Mouse (Mus musculus): Measurements from ENCODE around the gene Gm9837. TPM values are rescaled to one million over a fixed set of nuclear protein-coding genes. Genes with fewer than 3 reads are reported as not detected.
"Not testable (repeated sequence)": the region's sequence is repeated elsewhere in the genome, so short reads cannot be mapped to it uniquely, and the experiment has no call there.

Gene Gm9837
- total and polyA plus RNA-seq, 2 experiments from 2014 or later = not detected

- TF ChIP-seq CTCF (IDR thresholded peaks at IDR 0.05) = no peak
- H3K9me3 ChIP-seq (ENCODE audit: low read length) = no peaks in the 10 kb centered on the region
- H3K36me3 ChIP-seq (ENCODE audit: insufficient read depth, low read length) = peaks cover 9% of the 10 kb centered on the region
- no peak for DNase-seq (ENCODE audit: low spot score)
- WGBS = 97% methylated on average over 3 of the region's 3 CpGs
- no peak overlapping the region for H3K4me3 ChIP-seq (ENCODE audit: low read depth, low read length)
- no peak overlapping the region for H3K9ac ChIP-seq (replicated peaks; ENCODE audit: low read length, poor library complexity, severe bottlenecking)
- no peak for ATAC-seq (ENCODE audit: low FRiP score)
- peaks cover 9% of the 10 kb centered on the region; the same call in 1 of the 2 replicates for H3K4me1 ChIP-seq (ENCODE audit: insufficient read depth, low read length)
- no peak overlapping the region for H3K4me2 ChIP-seq (ENCODE audit: low read depth, low read length, poor library complexity, severe bottlenecking)
- H3K27ac ChIP-seq (ENCODE audit: low read depth, low read length) = no peak overlapping the region
- no peaks in the 10 kb centered on the region for H3K27me3 ChIP-seq (ENCODE audit: insufficient read depth, low read length)
Observed at GRCm38 (mm10) chr11:53427993-53428715, 42.1 kb downstream of the Gm9837 start.

- H3K27me3 ChIP-seq (ENCODE audit: insufficient read depth, low read length); H3K36me3 ChIP-seq (ENCODE audit: insufficient read depth, low read length); H3K4me1 ChIP-seq (ENCODE audit: insufficient read depth, low read length); H3K4me2 ChIP-seq (ENCODE audit: low read depth, low read length, poor library complexity, severe bottlenecking); H3K9me3 ChIP-seq (ENCODE audit: low read length); H3K4me3 ChIP-seq (ENCODE audit: low read depth, low read length); DNase-seq (ENCODE audit: low spot score); H3K9ac ChIP-seq (replicated peaks; ENCODE audit: low read length, poor library complexity, severe bottlenecking); H3K27ac ChIP-seq (ENCODE audit: low read depth, low read length); ATAC-seq (ENCODE audit: low FRiP score): not testable (repeated sequence)
- 90% methylated on average over 3 of the region's 3 CpGs for WGBS
Observed at GRCm38 (mm10) chr11:53426914-53427313, 43.4 kb downstream of the Gm9837 start.

- no peak overlapping the region for H3K27ac ChIP-seq (ENCODE audit: low read depth, low read length)
- TF ChIP-seq CTCF (IDR thresholded peaks at IDR 0.05) = no peak
Observed at GRCm38 (mm10) chr11:53425711-53426255, 44.5 kb downstream of the Gm9837 start.

GRCm38 (mm10) chr11:53425251-53425650, 45.0 kb downstream of the Gm9837 start:
- DNase-seq (ENCODE audit: low spot score) = no peak
- H3K36me3 ChIP-seq (ENCODE audit: insufficient read depth, low read length) = peaks cover 13% of the 10 kb centered on the region
- 81% methylated on average over 3 of the region's 3 CpGs for WGBS

More at GRCm38 (mm10) chr11:53425711-53426255, 44.5 kb downstream of the Gm9837 start:
- ATAC-seq (ENCODE audit: low FRiP score) = no peak
- DNase-seq (ENCODE audit: low spot score) = no peak
- no peaks in the 10 kb centered on the region for H3K27me3 ChIP-seq (ENCODE audit: insufficient read depth, low read length)
- no peaks in the 10 kb centered on the region for H3K9me3 ChIP-seq (ENCODE audit: low read length)
- H3K36me3 ChIP-seq (ENCODE audit: insufficient read depth, low read length) = peaks cover 13% of the 10 kb centered on the region
- no peak overlapping the region for H3K4me3 ChIP-seq (ENCODE audit: low read depth, low read length)
- no peak overlapping the region for H3K4me2 ChIP-seq (ENCODE audit: low read depth, low read length, poor library complexity, severe bottlenecking)
- peaks cover 5% of the 10 kb centered on the region; the same call in 1 of the 2 replicates for H3K4me1 ChIP-seq (ENCODE audit: insufficient read depth, low read length)
- WGBS = 85% methylated on average over 6 of the region's 6 CpGs
- H3K9ac ChIP-seq (replicated peaks; ENCODE audit: low read length, poor library complexity, severe bottlenecking) = no peak overlapping the region

DNA sequence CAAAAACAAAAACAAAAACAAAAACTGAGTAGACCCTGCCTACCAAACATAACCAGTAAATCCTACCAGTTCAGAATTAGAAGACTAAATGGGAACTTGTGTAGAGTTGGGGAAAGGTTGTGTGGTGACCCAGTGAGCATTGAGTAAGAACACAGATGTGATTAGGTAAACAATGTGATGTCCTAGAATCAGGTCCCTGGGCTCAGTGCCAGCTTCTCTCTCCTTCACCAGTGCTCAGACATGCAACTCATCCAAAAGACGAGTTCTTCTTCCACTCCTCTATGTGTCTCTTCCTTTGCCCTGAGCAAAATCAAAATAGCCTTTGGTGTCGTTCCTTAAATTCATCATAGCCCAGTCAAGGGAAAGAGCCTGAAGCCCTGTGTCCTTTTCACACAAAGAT, 45.5 kb downstream of the Gm9837 start:
- DNase-seq (ENCODE audit: low spot score) = no peak

More at GRCm38 (mm10) chr11:53425251-53425650, 45.0 kb downstream of the Gm9837 start:
- H3K9me3 ChIP-seq (ENCODE audit: low read length) = no peaks in the 10 kb centered on the region
- ATAC-seq (ENCODE audit: low FRiP score) = no peak
- no peak for TF ChIP-seq CTCF (IDR thresholded peaks at IDR 0.05)
- no peak overlapping the region for H3K4me3 ChIP-seq (ENCODE audit: low read depth, low read length)
- H3K27me3 ChIP-seq (ENCODE audit: insufficient read depth, low read length) = no peaks in the 10 kb centered on the region
- H3K9ac ChIP-seq (replicated peaks; ENCODE audit: low read length, poor library complexity, severe bottlenecking) = no peak overlapping the region; the same call in 1 of the 2 replicates
- peaks cover 5% of the 10 kb centered on the region; the same call in 1 of the 2 replicates for H3K4me1 ChIP-seq (ENCODE audit: insufficient read depth, low read length)
- no peak overlapping the region for H3K4me2 ChIP-seq (ENCODE audit: low read depth, low read length, poor library complexity, severe bottlenecking)
- no peak overlapping the region for H3K27ac ChIP-seq (ENCODE audit: low read depth, low read length)

GRCm38 (mm10) chr11:53423036-53423435, 47.2 kb downstream of the Gm9837 start, which contains the start of gene Leap2:
Gene Leap2, minus strand, starts transcription at chr11:53423170.
- peaks cover 21% of the 10 kb centered on the region for H3K36me3 ChIP-seq (ENCODE audit: insufficient read depth, low read length)
- H3K4me2 ChIP-seq (ENCODE audit: low read depth, low read length, poor library complexity, severe bottlenecking) = no peak within 1 kb of the TSS
- no peak within 1 kb of the TSS for H3K4me3 ChIP-seq (ENCODE audit: low read depth, low read length)
- DNase-seq (ENCODE audit: low spot score) = no peak
- no peak within 1 kb of the TSS for H3K9ac ChIP-seq (replicated peaks; ENCODE audit: low read length, poor library complexity, severe bottlenecking)
- no peak for ATAC-seq (ENCODE audit: low FRiP score)
- H3K27me3 ChIP-seq (ENCODE audit: insufficient read depth, low read length) = no peaks in the 10 kb centered on the region
- no peak for TF ChIP-seq CTCF (IDR thresholded peaks at IDR 0.05)
- no peaks in the 10 kb centered on the region for H3K9me3 ChIP-seq (ENCODE audit: low read length)
- no peak within 1 kb of the TSS for H3K27ac ChIP-seq (ENCODE audit: low read depth, low read length)
- 89% methylated on average over 4 of the region's 4 CpGs for WGBS
- H3K4me1 ChIP-seq (ENCODE audit: insufficient read depth, low read length) = no peaks in the 10 kb centered on the region

More for the DNA sequence above, 45.5 kb downstream of the Gm9837 start:
- Histone ChIP-seq H3K27ac (ENCODE audit: low read depth, low read length) (no peak overlapping the region), H3K27me3 (ENCODE audit: insufficient read depth, low read length) (no peaks in the 10 kb centered on the region), H3K4me3 (ENCODE audit: low read depth, low read length) (no peak overlapping the region), H3K4me2 (ENCODE audit: low read depth, low read length, poor library complexity, severe bottlenecking) (no peak overlapping the region), H3K9me3 (ENCODE audit: low read length) (no peaks in the 10 kb centered on the region), H3K9ac (replicated peaks; ENCODE audit: low read length, poor library complexity, severe bottlenecking) (no peak overlapping the region; the same call in 1 of the 2 replicates), H3K36me3 (ENCODE audit: insufficient read depth, low read length) (peaks cover 16% of the 10 kb centered on the region), H3K4me1 (ENCODE audit: insufficient read depth, low read length) (peaks cover 5% of the 10 kb centered on the region; the same call in 1 of the 2 replicates)
- ATAC-seq (ENCODE audit: low FRiP score) = no peak
- no peak for TF ChIP-seq CTCF (IDR thresholded peaks at IDR 0.05)
- 68% methylated on average over 2 of the region's 2 CpGs for WGBS

Other genes with a start within 250 kb of the Gm9837 start
- gene Hspa4, start 170.0 kb downstream of the Gm9837 start, total RNA-seq (2014; rRNA removed) = 93.7 and 112 TPM in 2 replicates
- 42.8 and 43.3 TPM in 2 replicates for gene Hspa4, start 170.0 kb downstream of the Gm9837 start, polyA plus RNA-seq (2015; fragmentation: Nextera tagmentation; extraction: Ambion mirVana)
- gene Zcchc10, start 145.8 kb downstream of the Gm9837 start, total RNA-seq (2014; rRNA removed) = 0.11 and 0.76 TPM in 2 replicates
- gene Zcchc10, start 145.8 kb downstream of the Gm9837 start, polyA plus RNA-seq (2015; fragmentation: Nextera tagmentation; extraction: Ambion mirVana) = 16.3 and 17.4 TPM in 2 replicates
- 103 and 126 TPM in 2 replicates for gene Aff4, start 119.6 kb downstream of the Gm9837 start, total RNA-seq (2014; rRNA removed)
- 64.6 and 90.2 TPM in 2 replicates for gene Aff4, start 119.6 kb downstream of the Gm9837 start, polyA plus RNA-seq (2015; fragmentation: Nextera tagmentation; extraction: Ambion mirVana)
- gene Leap2, start 47.3 kb downstream of the Gm9837 start, total RNA-seq (2014; rRNA removed) = not detected in 2 replicates
- not detected in 2 replicates for gene Leap2, start 47.3 kb downstream of the Gm9837 start, polyA plus RNA-seq (2015; fragmentation: Nextera tagmentation; extraction: Ambion mirVana)
- 19.6 and 23.8 TPM in 2 replicates for gene Uqcrq, start 39.6 kb downstream of the Gm9837 start, total RNA-seq (2014; rRNA removed)
- gene Uqcrq, start 39.6 kb downstream of the Gm9837 start, polyA plus RNA-seq (2015; fragmentation: Nextera tagmentation; extraction: Ambion mirVana) = 860 and 944 TPM in 2 replicates
- 0.05 and 5.5 TPM in 2 replicates for gene Gdf9, start 39.5 kb downstream of the Gm9837 start, total RNA-seq (2014; rRNA removed)
- 1.1 and 2.3 TPM in 2 replicates for gene Gdf9, start 39.5 kb downstream of the Gm9837 start, polyA plus RNA-seq (2015; fragmentation: Nextera tagmentation; extraction: Ambion mirVana)
- not detected in 2 replicates for gene Gm10447, start 13.4 kb downstream of the Gm9837 start, total RNA-seq (2014; rRNA removed)
- gene Gm10447, start 13.4 kb downstream of the Gm9837 start, polyA plus RNA-seq (2015; fragmentation: Nextera tagmentation; extraction: Ambion mirVana) = 0.11 TPM in 2 replicates
- gene Shroom1, start 13.3 kb downstream of the Gm9837 start, total RNA-seq (2014; rRNA removed) = 5.4 and 10.9 TPM in 2 replicates
- gene Shroom1, start 13.3 kb downstream of the Gm9837 start, polyA plus RNA-seq (2015; fragmentation: Nextera tagmentation; extraction: Ambion mirVana) = 3.4 and 4.1 TPM in 2 replicates
- gene Gm9945, start 9.7 kb upstream of the Gm9837 start, total RNA-seq (2014; rRNA removed) = not detected in 2 replicates
- 0.33 and 0.43 TPM in 2 replicates for gene Gm9945, start 9.7 kb upstream of the Gm9837 start, polyA plus RNA-seq (2015; fragmentation: Nextera tagmentation; extraction: Ambion mirVana)
- gene Sowaha, start 9.8 kb upstream of the Gm9837 start, total RNA-seq (2014; rRNA removed) = 6.6 and 7.3 TPM in 2 replicates
- gene Sowaha, start 9.8 kb upstream of the Gm9837 start, polyA plus RNA-seq (2015; fragmentation: Nextera tagmentation; extraction: Ambion mirVana) = 3.5 and 4.0 TPM in 2 replicates
- gene Sept8, start 48.8 kb upstream of the Gm9837 start, total RNA-seq (2014; rRNA removed) = 44.8 and 54.6 TPM in 2 replicates
- gene Sept8, start 48.8 kb upstream of the Gm9837 start, polyA plus RNA-seq (2015; fragmentation: Nextera tagmentation; extraction: Ambion mirVana) = 18.7 and 19.7 TPM in 2 replicates
- gene Kif3a, start 96.9 kb upstream of the Gm9837 start, total RNA-seq (2014; rRNA removed) = 114 and 117 TPM in 2 replicates
- gene Kif3a, start 96.9 kb upstream of the Gm9837 start, polyA plus RNA-seq (2015; fragmentation: Nextera tagmentation; extraction: Ambion mirVana) = 335 and 386 TPM in 2 replicates
- gene Il4, start 148.2 kb upstream of the Gm9837 start, total RNA-seq (2014; rRNA removed) = not detected in 2 replicates
- 3.9 and 4.9 TPM in 2 replicates for gene Il4, start 148.2 kb upstream of the Gm9837 start, polyA plus RNA-seq (2015; fragmentation: Nextera tagmentation; extraction: Ambion mirVana)
- not detected in 2 replicates for gene Il13, start 164.2 kb upstream of the Gm9837 start, total RNA-seq (2014; rRNA removed)
- not detected in 2 replicates for gene Il13, start 164.2 kb upstream of the Gm9837 start, polyA plus RNA-seq (2015; fragmentation: Nextera tagmentation; extraction: Ambion mirVana)
- gene Rad50, start 236.8 kb upstream of the Gm9837 start, total RNA-seq (2014; rRNA removed) = 5.2 and 5.8 TPM in 2 replicates
- 8.9 and 10.0 TPM in 2 replicates for gene Rad50, start 236.8 kb upstream of the Gm9837 start, polyA plus RNA-seq (2015; fragmentation: Nextera tagmentation; extraction: Ambion mirVana)

Measured in midbrain, postnatal 0 days (tissue).